Mouse (Mus musculus) neural tube, postnatal 0 days (tissue): ENCODE measurements around the gene Ddx18. TPM values are rescaled to one million over a fixed set of nuclear protein-coding genes. Genes with fewer than 3 reads are reported as not detected.

Source experiments
- polyA plus RNA-seq: library from polyadenylated mRNA; unstranded; fragments of >200 nt; fragmentation: Nextera tagmentation; extraction: Ambion mirVana; gene quantifications from 2 replicates; pipeline ENCODE4 v1.2.1, GENCODE M21; 2015

The Ddx18 gene
- 34.1 and 36.4 TPM in 2 replicates for polyA plus RNA-seq

DNA sequence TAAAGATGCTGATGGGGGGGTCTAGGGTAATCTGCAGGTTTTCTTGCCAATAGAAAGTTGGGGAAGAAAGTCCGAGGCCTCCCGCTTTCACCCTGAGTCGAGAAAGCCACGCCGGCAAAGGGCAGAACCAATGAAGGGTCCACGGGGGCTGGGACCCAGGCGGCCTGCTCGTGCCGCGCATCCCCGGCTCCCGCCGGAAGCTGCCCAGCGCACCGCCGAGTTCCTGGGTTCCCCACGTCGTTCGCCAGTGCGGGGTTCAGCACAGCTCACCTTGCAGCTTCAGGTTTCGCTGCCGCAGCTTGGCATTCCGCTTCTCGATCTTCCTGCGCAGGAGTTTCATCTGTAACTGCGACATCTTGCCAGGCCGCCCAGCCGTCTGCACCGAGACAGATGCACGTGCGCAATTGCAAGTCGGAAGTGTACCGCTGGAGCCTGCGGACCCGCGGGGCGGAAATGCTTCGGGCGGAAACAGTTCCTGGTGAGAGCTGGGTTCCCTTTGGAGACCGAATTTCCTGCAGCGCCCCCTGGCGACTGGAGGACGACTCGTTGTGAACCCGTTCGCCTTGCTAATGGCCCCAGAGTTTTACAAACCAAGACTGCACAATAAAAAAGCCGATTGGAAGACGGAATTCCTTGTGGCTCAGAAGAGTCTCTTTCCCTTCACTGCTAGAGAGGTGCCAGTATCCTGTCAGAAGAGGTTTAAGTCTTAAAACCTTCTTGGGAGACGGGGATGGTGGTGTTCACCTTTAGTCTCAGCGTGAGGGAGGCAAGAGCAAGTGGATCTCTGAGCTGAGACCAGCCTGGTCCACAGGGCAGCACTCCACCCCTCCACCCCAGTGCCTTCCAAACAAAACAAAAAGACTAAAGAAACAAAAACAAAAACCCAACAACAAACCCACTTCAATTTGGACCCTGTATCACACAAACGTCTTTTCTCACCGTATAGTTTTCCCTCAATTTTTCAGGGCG is at the start of gene Ddx18:
Gene Ddx18, minus strand, starts transcription at position 469 of the 969 bp plus-strand sequence.

DNA sequence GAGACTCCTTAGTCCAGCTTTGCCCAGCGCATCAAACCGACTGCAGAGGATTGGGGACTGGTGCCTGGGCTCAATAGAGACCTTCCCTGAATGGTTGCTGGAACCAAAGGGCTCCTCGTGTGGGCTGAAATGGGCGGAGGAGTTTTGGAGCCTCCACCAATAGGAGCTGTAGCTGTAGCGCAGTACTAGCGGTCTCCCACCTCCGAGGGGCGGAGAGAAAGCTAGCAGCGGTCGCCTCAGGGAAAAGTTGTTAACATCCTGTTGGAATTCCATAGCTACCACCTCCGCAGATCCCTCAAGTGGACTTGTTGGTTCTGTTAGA is 39.4 kb downstream of the Ddx18 start, which contains the start of gene Htr5b:
Gene Htr5b, minus strand, starts transcription at position 67 of the 322 bp plus-strand sequence.

Other genes starting within 250 kb of the Ddx18 start
- gene Insig2, start 235.4 kb downstream of the Ddx18 start, polyA plus RNA-seq, result 51.0 and 55.4 TPM in 2 replicates
- 7.5 and 8.4 TPM in 2 replicates for gene Ccdc93, start 136.9 kb downstream of the Ddx18 start, polyA plus RNA-seq
- gene Htr5b, start 39.5 kb downstream of the Ddx18 start, polyA plus RNA-seq, result 2.6 and 3.4 TPM in 2 replicates